ENCODE assay signal across 14 mouse cellular contexts in genomic region chr4:83742806-83743460, GRCm38 (mm10).
DNase-seq lines count a peak whose midpoint lies in the region; ATAC-seq lines count a peak whose summit lies in the region.
"Had no signal": no experiment of that assay in that cellular context is flagged by ENCODE, and none has a peak within 500 bp of the region (broad histone marks: within the 10 kb centered on the region; RNA-seq: fewer than 3 reads in every experiment).

No protein-coding gene starts in this region.

- no peak overlapping the region for H3K4me3 ChIP-seq in forebrain, embryonic 12.5 days (replicated peaks)
- H3K4me3 ChIP-seq in limb, embryonic 12.5 days (replicated peaks): no peak overlapping the region
- peak overlapping the region; percentile 23 for H3K4me3 ChIP-seq in neural tube, embryonic 15.5 days (replicated peaks)
- H3K4me3 ChIP-seq: erythroblast, embryonic 14.5 days; liver, embryonic 15.5 days had no signal

- H3K36me3 ChIP-seq in forebrain, embryonic 12.5 days (replicated peaks): no peaks in the 10 kb centered on the region
- H3K36me3 ChIP-seq in limb, embryonic 12.5 days: no peaks in the 10 kb centered on the region
- no peaks in the 10 kb centered on the region for H3K36me3 ChIP-seq in neural tube, embryonic 15.5 days
- H3K36me3 ChIP-seq: liver, embryonic 15.5 days had no signal

- no peak overlapping the region for H3K9ac ChIP-seq in forebrain, embryonic 12.5 days
- no peak overlapping the region for H3K9ac ChIP-seq in limb, embryonic 12.5 days (replicated peaks)
- H3K9ac ChIP-seq in neural tube, embryonic 15.5 days (replicated peaks): peak overlapping the region; percentile 36
- H3K9ac ChIP-seq: liver, embryonic 15.5 days had no signal

- H3K27me3 ChIP-seq in forebrain, embryonic 12.5 days: no peaks in the 10 kb centered on the region
- H3K27me3 ChIP-seq in limb, embryonic 12.5 days: no peaks in the 10 kb centered on the region; the same call in 1 of the 2 replicates
- H3K27me3 ChIP-seq in neural tube, embryonic 15.5 days (replicated peaks): no peaks in the 10 kb centered on the region
- H3K27me3 ChIP-seq: liver, embryonic 15.5 days had no signal

- 24% methylated on average over 12 of the region's 12 CpGs for WGBS in forebrain, embryonic 12.5 days
- WGBS in limb, embryonic 12.5 days: 26% methylated on average over 12 of the region's 12 CpGs
- 8% methylated on average over 12 of the region's 12 CpGs for WGBS in neural tube, embryonic 15.5 days

- DNase-seq in left cerebral cortex, postnatal 4 days: peak; percentile 4
- no peak for DNase-seq in left cerebral cortex, postnatal 14 days (ENCODE audit: low spot score in 2 of 2)
- no peak for DNase-seq in cerebellum, postnatal 25 days
- DNase-seq in heart, postnatal 14 days: no peak
- DNase-seq: adrenal gland, postnatal 10 days; cerebellum, adult 9-10 months; heart, postnatal 10 days; thymus, postnatal 25 days had no signal

- H3K27ac ChIP-seq in forebrain, embryonic 12.5 days: no peak overlapping the region
- no peak overlapping the region for H3K27ac ChIP-seq in limb, embryonic 12.5 days
- H3K27ac ChIP-seq in neural tube, embryonic 15.5 days (replicated peaks): no peak overlapping the region
- H3K27ac ChIP-seq: liver, embryonic 15.5 days had no signal

- intact Hi-C loops in left cerebral cortex, postnatal 4 days (cut with DNase I): no loop called here
- intact Hi-C loops in left cerebral cortex, postnatal 14 days (cut with DNase I): no loop called here
- intact Hi-C loops in heart, postnatal 14 days (cut with DNase I): no loop called here

- H3K9me3 ChIP-seq in forebrain, embryonic 12.5 days: no peaks in the 10 kb centered on the region
- no peaks in the 10 kb centered on the region for H3K9me3 ChIP-seq in limb, embryonic 12.5 days
- no peaks in the 10 kb centered on the region for H3K9me3 ChIP-seq in neural tube, embryonic 15.5 days (replicated peaks)
- H3K9me3 ChIP-seq: liver, embryonic 15.5 days had no signal

- ATAC-seq in forebrain, embryonic 12.5 days (ENCODE audit: low FRiP score): peak; percentile 51; the same call in 1 of the 2 replicates
- no peak for ATAC-seq in limb, embryonic 12.5 days (ENCODE audit: insufficient number of reproducible peaks, insufficient read depth, low FRiP score, low TSS enrichment, low read depth)
- ATAC-seq in neural tube, embryonic 15.5 days (ENCODE audit: low FRiP score): peak; percentile 68; the same call in 1 of the 2 replicates
- ATAC-seq in granulocyte monocyte progenitor cell, adult 5-6 weeks (replicated peaks; ENCODE audit: poor library complexity, severe bottlenecking): no peak

- H3K4me2 ChIP-seq in forebrain, embryonic 12.5 days: peak overlapping the region; percentile 43
- peak overlapping the region; percentile 33 for H3K4me2 ChIP-seq in limb, embryonic 12.5 days
- H3K4me2 ChIP-seq in neural tube, embryonic 15.5 days: peak overlapping the region; percentile 55
- H3K4me2 ChIP-seq: liver, embryonic 15.5 days had no signal

- peaks cover 6% of the 10 kb centered on the region for H3K4me1 ChIP-seq in forebrain, embryonic 12.5 days
- peaks cover 17% of the 10 kb centered on the region for H3K4me1 ChIP-seq in limb, embryonic 12.5 days (replicated peaks)
- H3K4me1 ChIP-seq in neural tube, embryonic 15.5 days: peaks cover 15% of the 10 kb centered on the region
- H3K4me1 ChIP-seq: liver, embryonic 15.5 days had no signal

Comparison
In these comparisons a context has a peak if more than half of its experiments do, and no peak if none do; other contexts are left out.
1. ATAC-seq: peak in forebrain, embryonic 12.5 days (single experiment) and neural tube, embryonic 15.5 days (single experiment); none in limb, embryonic 12.5 days (single experiment) and granulocyte monocyte progenitor cell, adult 5-6 weeks (single experiment).
2. Peak in every context shown above with its lines, with median percentiles within 50 percentile points of each other: H3K4me2 ChIP-seq.